Mouse (Mus musculus): Measurements from ENCODE around the gene Csrnp3. TPM values are rescaled to one million over a fixed set of nuclear protein-coding genes. Genes with fewer than 3 reads are reported as not detected.

Csrnp3 gene
- polyA plus RNA-seq, 1 experiment from 2014 or later: 2.5 TPM

DNA sequence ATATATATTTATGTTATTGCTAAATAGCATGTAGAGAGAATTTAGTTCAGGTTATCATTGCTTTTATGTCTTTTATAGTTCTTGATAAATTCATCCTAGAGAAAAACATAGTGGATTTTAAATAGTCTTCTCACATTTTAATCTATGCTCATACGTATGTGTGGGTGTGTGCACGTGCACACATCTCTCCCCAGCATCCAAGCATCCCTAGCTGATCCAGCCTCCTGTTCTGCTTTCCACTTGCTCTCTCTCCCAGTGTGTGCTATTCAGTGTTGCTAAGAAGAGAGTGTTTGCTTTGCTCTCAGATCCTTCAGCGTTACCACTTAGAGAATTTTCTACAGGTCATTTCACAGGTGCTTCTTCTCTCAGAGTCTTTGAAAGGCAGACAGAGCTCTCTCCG, 123.2 kb downstream of the Csrnp3 start:
- WGBS: 72% methylated on average over 4 of the region's 4 CpGs
- no peak overlapping the region for H3K9ac ChIP-seq
- no peak overlapping the region for H3K4me2 ChIP-seq
- no peak overlapping the region for H3K4me3 ChIP-seq (replicated peaks)
- ATAC-seq (replicated peaks; ENCODE audit: low FRiP score): no peak
- no peak overlapping the region for H3K27ac ChIP-seq
- no peaks in the 10 kb centered on the region for H3K4me1 ChIP-seq
- H3K36me3 ChIP-seq: no peaks in the 10 kb centered on the region
- H3K27me3 ChIP-seq: no peaks in the 10 kb centered on the region
- no peaks in the 10 kb centered on the region for H3K9me3 ChIP-seq (replicated peaks)

DNA sequence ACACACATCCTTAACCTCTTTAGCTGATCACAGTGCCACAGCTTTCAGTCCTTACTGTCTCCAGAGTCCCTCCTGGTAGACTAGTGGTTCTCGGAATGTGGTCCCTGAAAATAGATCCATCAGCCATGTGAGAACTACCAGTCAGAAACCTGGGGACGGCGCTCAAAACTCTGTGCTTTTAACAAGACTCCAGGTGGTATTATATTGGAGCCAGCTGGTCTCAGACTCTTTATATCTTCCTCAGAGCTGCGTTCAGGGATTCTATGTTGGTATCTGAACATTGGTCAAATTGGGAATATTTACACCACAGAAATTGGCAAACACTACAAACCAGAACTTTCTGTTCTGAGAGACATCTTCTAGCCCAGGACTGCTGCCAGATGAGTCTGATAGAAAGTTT, 128.3 kb downstream of the Csrnp3 start:
- Histone ChIP-seq H3K4me3 (replicated peaks) (no peak overlapping the region), H3K4me1 (no peaks in the 10 kb centered on the region), H3K4me2 (no peak overlapping the region), H3K27me3 (no peaks in the 10 kb centered on the region), H3K27ac (no peak overlapping the region), H3K9me3 (replicated peaks) (no peaks in the 10 kb centered on the region), H3K36me3 (no peaks in the 10 kb centered on the region), H3K9ac (no peak overlapping the region)
- 90% methylated on average over 4 of the region's 4 CpGs for WGBS
- ATAC-seq (replicated peaks; ENCODE audit: low FRiP score): no peak

- 88% methylated on average over 5 of the region's 5 CpGs for whole genome bisulfite sequencing
- H3K9me3 ChIP-seq (replicated peaks): no peaks in the 10 kb centered on the region
- ATAC-seq (replicated peaks; ENCODE audit: low FRiP score): no peak
These were observed 129.8 kb downstream of the Csrnp3 start for GRCm38 (mm10) chr2:65975383-65975782.

GRCm38 (mm10) chr2:65979338-65980053, 133.9 kb downstream of the Csrnp3 start:
- no peaks in the 10 kb centered on the region for H3K27me3 ChIP-seq
- H3K4me3 ChIP-seq (replicated peaks): no peak overlapping the region
- H3K9me3 ChIP-seq (replicated peaks): no peaks in the 10 kb centered on the region
- H3K27ac ChIP-seq: no peak overlapping the region
- H3K4me1 ChIP-seq: peaks cover 5% of the 10 kb centered on the region; the same call in 1 of the 2 replicates
- ATAC-seq (replicated peaks; ENCODE audit: low FRiP score): peak; percentile 22; the same call in 1 of the 2 replicates
- peak overlapping the region; percentile 32; the same call in 1 of the 2 replicates for H3K4me2 ChIP-seq
- H3K9ac ChIP-seq: no peak overlapping the region
- 55% methylated on average over 17 of the region's 17 CpGs for WGBS
- H3K36me3 ChIP-seq: no peaks in the 10 kb centered on the region

More at GRCm38 (mm10) chr2:65975383-65975782, 129.8 kb downstream of the Csrnp3 start:
- Histone ChIP-seq H3K27ac (no peak overlapping the region), H3K27me3 (no peaks in the 10 kb centered on the region), H3K4me1 (peaks cover 5% of the 10 kb centered on the region; the same call in 1 of the 2 replicates), H3K4me3 (replicated peaks) (no peak overlapping the region), H3K4me2 (no peak overlapping the region), H3K9ac (no peak overlapping the region), H3K36me3 (no peaks in the 10 kb centered on the region)

DNA sequence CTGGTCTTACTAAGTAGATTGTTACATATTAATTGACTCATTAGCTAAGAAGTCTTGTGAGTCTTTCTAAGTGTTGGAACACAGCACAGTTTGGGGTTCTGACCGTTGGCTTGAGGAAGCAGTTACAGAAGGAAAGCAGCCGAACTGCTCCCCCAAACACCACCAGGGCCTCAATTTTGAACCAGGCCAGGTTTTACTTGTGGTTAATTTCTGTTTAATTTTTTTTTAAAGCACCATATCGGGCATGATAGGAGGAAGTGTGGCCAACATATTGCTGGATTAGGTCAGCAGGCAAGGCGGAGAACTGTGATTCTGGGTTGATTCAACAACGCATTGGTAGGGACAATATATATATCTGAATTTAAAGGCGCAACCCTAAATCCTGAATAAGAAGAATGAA, 135.9 kb downstream of the Csrnp3 start:
- Histone ChIP-seq H3K4me3 (replicated peaks) (no peak overlapping the region), H3K27ac (no peak overlapping the region), H3K36me3 (no peaks in the 10 kb centered on the region), H3K9ac (no peak overlapping the region), H3K4me2 (no peak overlapping the region), H3K4me1 (peaks cover 5% of the 10 kb centered on the region; the same call in 1 of the 2 replicates), H3K9me3 (replicated peaks) (no peaks in the 10 kb centered on the region), H3K27me3 (no peaks in the 10 kb centered on the region)
- ATAC-seq (replicated peaks; ENCODE audit: low FRiP score): no peak
- 87% methylated on average over 6 of the region's 6 CpGs for WGBS

DNA sequence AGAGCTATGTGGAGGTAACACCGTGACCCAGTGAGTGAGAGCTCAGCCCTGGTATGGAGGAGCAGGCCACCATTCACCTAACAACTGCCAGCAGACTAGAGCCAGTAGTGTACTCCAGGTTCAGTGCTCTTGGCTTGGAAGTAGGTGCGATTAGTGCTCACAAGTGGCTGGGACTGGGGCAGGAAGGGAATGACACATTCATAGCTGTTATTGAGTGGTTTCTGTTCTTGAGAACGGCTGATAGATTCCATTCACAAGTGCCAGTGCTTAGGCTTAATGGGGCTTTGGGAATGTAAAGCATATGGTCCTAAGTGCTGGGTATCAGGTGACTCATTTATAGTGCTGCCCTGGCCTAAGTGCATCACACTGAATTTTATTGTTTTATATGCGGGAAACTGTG, 136.4 kb downstream of the Csrnp3 start:
- Histone ChIP-seq H3K36me3 (no peaks in the 10 kb centered on the region), H3K4me3 (replicated peaks) (no peak overlapping the region), H3K27ac (no peak overlapping the region), H3K27me3 (no peaks in the 10 kb centered on the region), H3K4me2 (no peak overlapping the region), H3K9ac (no peak overlapping the region), H3K4me1 (peaks cover 5% of the 10 kb centered on the region; the same call in 1 of the 2 replicates), H3K9me3 (replicated peaks) (no peaks in the 10 kb centered on the region)
- WGBS: 30% methylated on average over 4 of the region's 4 CpGs
- ATAC-seq (replicated peaks; ENCODE audit: low FRiP score): no peak

- H3K9me3 ChIP-seq (replicated peaks): no peaks in the 10 kb centered on the region
- 73% methylated on average over 4 of the region's 4 CpGs for WGBS
- no peak overlapping the region for H3K27ac ChIP-seq
- no peak overlapping the region for H3K4me2 ChIP-seq
- H3K4me1 ChIP-seq: no peaks in the 10 kb centered on the region
- no peak for ATAC-seq (replicated peaks; ENCODE audit: low FRiP score)
- no peak overlapping the region for H3K4me3 ChIP-seq (replicated peaks)
- H3K27me3 ChIP-seq: no peaks in the 10 kb centered on the region
- no peak overlapping the region for H3K9ac ChIP-seq
- no peaks in the 10 kb centered on the region for H3K36me3 ChIP-seq
These were observed 140.1 kb downstream of the Csrnp3 start for GRCm38 (mm10) chr2:65985706-65986105.

DNA sequence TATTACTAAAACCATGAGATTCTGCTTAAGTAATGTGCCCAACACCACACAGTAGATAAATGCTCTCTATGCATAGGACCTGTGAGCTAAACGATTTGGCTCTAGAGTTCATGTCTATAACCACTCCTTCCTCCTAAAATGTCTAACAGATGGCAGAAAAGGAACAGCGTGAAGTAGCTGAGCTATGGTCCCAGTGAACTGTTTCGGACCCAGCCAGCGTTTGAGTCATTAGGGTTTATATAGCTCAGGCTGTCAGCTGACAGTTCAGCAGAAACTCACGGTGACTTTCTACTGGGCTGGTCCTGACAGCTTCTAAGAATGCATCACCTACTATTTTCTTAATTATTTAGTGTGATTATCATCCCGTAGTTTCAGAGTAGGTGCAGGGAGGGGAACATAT, 141.5 kb downstream of the Csrnp3 start:
- H3K4me2 ChIP-seq: no peak overlapping the region
- H3K27ac ChIP-seq: no peak overlapping the region
- no peaks in the 10 kb centered on the region for H3K4me1 ChIP-seq
- H3K4me3 ChIP-seq (replicated peaks): no peak overlapping the region
- H3K9me3 ChIP-seq (replicated peaks): no peaks in the 10 kb centered on the region
- no peaks in the 10 kb centered on the region for H3K27me3 ChIP-seq
- no peaks in the 10 kb centered on the region for H3K36me3 ChIP-seq
- 55% methylated on average over 6 of the region's 6 CpGs for WGBS
- ATAC-seq (replicated peaks; ENCODE audit: low FRiP score): no peak
- H3K9ac ChIP-seq: no peak overlapping the region

- no peak overlapping the region for H3K27ac ChIP-seq
- WGBS: 58% methylated on average over 3 of the region's 3 CpGs
- no peaks in the 10 kb centered on the region for H3K4me1 ChIP-seq
These were observed 142.0 kb downstream of the Csrnp3 start for GRCm38 (mm10) chr2:65987588-65987987.

GRCm38 (mm10) chr2:65988788-65989187, 143.2 kb downstream of the Csrnp3 start:
- H3K27me3 ChIP-seq: no peaks in the 10 kb centered on the region
- H3K27ac ChIP-seq: no peak overlapping the region
- no peak overlapping the region for H3K9ac ChIP-seq
- H3K4me1 ChIP-seq: no peaks in the 10 kb centered on the region
- H3K36me3 ChIP-seq: no peaks in the 10 kb centered on the region
- no peak overlapping the region for H3K4me3 ChIP-seq (replicated peaks)
- no peaks in the 10 kb centered on the region for H3K9me3 ChIP-seq (replicated peaks)
- 79% methylated on average over 3 of the region's 3 CpGs for WGBS
- no peak for ATAC-seq (replicated peaks; ENCODE audit: low FRiP score)
- H3K4me2 ChIP-seq: no peak overlapping the region

More at GRCm38 (mm10) chr2:65987588-65987987, 142.0 kb downstream of the Csrnp3 start:
- Histone ChIP-seq H3K4me3 (replicated peaks) (no peak overlapping the region), H3K27me3 (no peaks in the 10 kb centered on the region), H3K4me2 (no peak overlapping the region), H3K9me3 (replicated peaks) (no peaks in the 10 kb centered on the region), H3K9ac (no peak overlapping the region), H3K36me3 (no peaks in the 10 kb centered on the region)
- ATAC-seq (replicated peaks; ENCODE audit: low FRiP score): no peak

GRCm38 (mm10) chr2:65990108-65990507, 144.5 kb downstream of the Csrnp3 start:
- Histone ChIP-seq H3K4me1 (peaks cover 7% of the 10 kb centered on the region; the same call in 1 of the 2 replicates), H3K27me3 (no peaks in the 10 kb centered on the region), H3K9ac (no peak overlapping the region), H3K4me2 (no peak overlapping the region), H3K4me3 (replicated peaks) (no peak overlapping the region), H3K27ac (no peak overlapping the region), H3K36me3 (no peaks in the 10 kb centered on the region), H3K9me3 (replicated peaks) (no peaks in the 10 kb centered on the region)
- no peak for ATAC-seq (replicated peaks; ENCODE audit: low FRiP score)

GRCm38 (mm10) chr2:65990754-65991153, 145.2 kb downstream of the Csrnp3 start:
- ATAC-seq (replicated peaks; ENCODE audit: low FRiP score): no peak
- Histone ChIP-seq H3K9ac (no peak overlapping the region), H3K9me3 (replicated peaks) (no peaks in the 10 kb centered on the region), H3K27ac (no peak overlapping the region), H3K4me2 (no peak overlapping the region), H3K4me1 (peaks cover 11% of the 10 kb centered on the region; the same call in 1 of the 2 replicates), H3K4me3 (replicated peaks) (no peak overlapping the region), H3K27me3 (no peaks in the 10 kb centered on the region), H3K36me3 (no peaks in the 10 kb centered on the region)
- WGBS: 80% methylated on average over 4 of the region's 4 CpGs

DNA sequence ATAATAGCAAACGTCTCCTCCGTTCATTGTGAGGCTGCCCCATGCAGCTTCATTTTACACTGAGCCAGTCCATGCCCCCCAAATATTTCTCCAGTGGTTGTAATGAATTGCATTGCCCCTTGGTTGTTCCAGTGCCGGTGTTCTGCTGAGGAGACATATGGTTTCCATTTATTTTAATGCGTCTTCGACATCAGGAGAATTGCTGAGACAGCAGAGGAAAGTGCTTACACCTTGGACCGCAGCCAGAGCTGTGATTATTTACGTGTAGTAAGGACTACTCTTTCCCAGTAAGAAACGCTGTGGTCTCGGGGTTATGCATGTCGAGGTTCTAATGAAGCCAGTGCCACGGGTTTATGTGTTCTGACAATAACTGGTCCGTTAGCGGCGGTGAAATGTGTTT, 147.8 kb downstream of the Csrnp3 start:
- no peaks in the 10 kb centered on the region for H3K27me3 ChIP-seq
- H3K4me2 ChIP-seq: peak overlapping the region; percentile 7
- peak; percentile 60; the same call in 1 of the 2 replicates for ATAC-seq (replicated peaks; ENCODE audit: low FRiP score)
- H3K4me3 ChIP-seq (replicated peaks): no peak overlapping the region
- no peak overlapping the region for H3K9ac ChIP-seq
- WGBS: 38% methylated on average over 14 of the region's 14 CpGs
- H3K9me3 ChIP-seq (replicated peaks): no peaks in the 10 kb centered on the region
- H3K36me3 ChIP-seq: no peaks in the 10 kb centered on the region
- H3K27ac ChIP-seq: no peak overlapping the region
- peaks cover 11% of the 10 kb centered on the region; the same call in 1 of the 2 replicates for H3K4me1 ChIP-seq

Data from kidney, embryonic 15.5 days (tissue).